35 mouse cellular contexts compared by ENCODE assay signal in genomic region chr4:31861172-31861571, GRCm38 (mm10).
"Had no signal": no experiment of that assay in that cellular context is flagged by ENCODE, and none has a peak within 500 bp of the region (broad histone marks: within the 10 kb centered on the region; RNA-seq: fewer than 3 reads in every experiment).

No protein-coding gene starts in this region.

- DNase-seq: heart, postnatal 10 days; heart, postnatal 14 days; heart, postnatal 36 days; heart, postnatal 4 days; kidney, adult 11 months; kidney, adult 18-20 months; kidney, adult 2 months; kidney, adult 8-10 months; kidney, adult 9 months; kidney, postnatal 10 days; kidney, postnatal 14 days; kidney, postnatal 25 days; kidney, postnatal 36 days; kidney, postnatal 4 days; layer of hippocampus, adult 9-11 months; layer of hippocampus, postnatal 36 days had no signal

- H3K9ac ChIP-seq: heart, embryonic 12.5 days; heart, embryonic 13.5 days; heart, embryonic 15.5 days; hindbrain, embryonic 12.5 days; hindbrain, embryonic 13.5 days; hindbrain, embryonic 14.5 days; hindbrain, embryonic 15.5 days; intestine, embryonic 15.5 days; kidney, embryonic 15.5 days had no signal

- H3K27me3 ChIP-seq: heart, embryonic 12.5 days; heart, embryonic 13.5 days; heart, embryonic 15.5 days; hindbrain, embryonic 12.5 days; hindbrain, embryonic 13.5 days; hindbrain, embryonic 15.5 days; intestine, embryonic 15.5 days; kidney, embryonic 15.5 days had no signal

- H3K4me2 ChIP-seq: heart, embryonic 12.5 days; heart, embryonic 13.5 days; heart, embryonic 15.5 days; hindbrain, embryonic 12.5 days; hindbrain, embryonic 13.5 days; hindbrain, embryonic 14.5 days; hindbrain, embryonic 15.5 days; intestine, embryonic 15.5 days; kidney, embryonic 15.5 days had no signal

- H3K4me1 ChIP-seq: heart, embryonic 10.5 days; heart, embryonic 15.5 days; hindbrain, embryonic 10.5 days; hindbrain, embryonic 12.5 days; hindbrain, embryonic 13.5 days; hindbrain, embryonic 15.5 days; intestine, embryonic 15.5 days; kidney, embryonic 15.5 days had no signal

- ATAC-seq: hindbrain, embryonic 16.5 days; hindbrain, postnatal 0 days; inflammation-experienced regulatory T-cells, adult 6 months; intestine, embryonic 15.5 days; intestine, embryonic 16.5 days; intestine, postnatal 0 days had no signal

- H3K9me3 ChIP-seq: heart, embryonic 10.5 days; heart, embryonic 15.5 days; hindbrain, embryonic 10.5 days; hindbrain, embryonic 12.5 days; hindbrain, embryonic 15.5 days; intestine, embryonic 15.5 days; kidney, embryonic 15.5 days had no signal

- H3K4me3 ChIP-seq: heart, embryonic 10.5 days; heart, embryonic 12.5 days; heart, embryonic 13.5 days; heart, embryonic 15.5 days; hindbrain, embryonic 10.5 days; hindbrain, embryonic 12.5 days; hindbrain, embryonic 13.5 days; hindbrain, embryonic 15.5 days; intestine, embryonic 15.5 days; kidney, embryonic 15.5 days; layer of hippocampus, adult 2 months; left cerebral cortex, adult 2 months had no signal

- H3K27ac ChIP-seq: heart, embryonic 10.5 days; heart, embryonic 13.5 days; heart, embryonic 15.5 days; hindbrain, embryonic 10.5 days; hindbrain, embryonic 12.5 days; hindbrain, embryonic 13.5 days; hindbrain, embryonic 14.5 days; hindbrain, embryonic 15.5 days; hindbrain, postnatal 0 days; intestine, embryonic 15.5 days; kidney, embryonic 15.5 days; kidney, postnatal 0 days; layer of hippocampus, adult 2 months; left cerebral cortex, adult 2 months had no signal

- H3K36me3 ChIP-seq: heart, embryonic 10.5 days; heart, embryonic 15.5 days; hindbrain, embryonic 10.5 days; hindbrain, embryonic 12.5 days; hindbrain, embryonic 13.5 days; hindbrain, embryonic 15.5 days; intestine, embryonic 15.5 days; kidney, embryonic 15.5 days had no signal
